Mouse (Mus musculus) hindbrain, embryonic 14.5 days (tissue): ENCODE measurements at regions not wholly inside any gene's neighbourhood (a gene's known extent, or its start where the extent isn't known, plus 50 kb on each side); places are given as distances from the start of the nearest gene placed in this dataset.

ENCODE experiments used
- ATAC-seq: fragments of 200-750 bp; cut with Nextera tagmentation; 2 replicates; pipeline ENCODE4 v1.8.0; 2017; ENCODE audit warnings: moderate number of reproducible peaks, mild to moderate bottlenecking, moderate TSS enrichment, moderate library complexity; ENCODE audit not compliant: low FRiP score
- DNase-seq: peaks from one replicate; pipeline ENCODE4 v3.0.0-alpha.2; 2015; ENCODE audit warnings: low spot score
- H3K27ac ChIP-seq: fragments of 300-500 bp; sonication (generic); 2 replicates; pipeline ENCODE4 v1.5.1; 2014; ENCODE audit warnings: mild to moderate bottlenecking, moderate library complexity
- H3K27me3 ChIP-seq: fragments of 300-500 bp; sonication (generic); 2 replicates; pipeline ENCODE4 v1.6.1; 2014; ENCODE audit warnings: mild to moderate bottlenecking, low read length, mixed read lengths; ENCODE audit not compliant: control insufficient read depth, insufficient read depth
- H3K36me3 ChIP-seq: fragments of 300-500 bp; sonication (generic); replicated peaks from 2 replicates; pipeline ENCODE4 v1.6.1; 2014; ENCODE audit not compliant: control insufficient read depth, insufficient read depth
- H3K4me1 ChIP-seq: fragments of 300-500 bp; sonication (generic); replicated peaks from 2 replicates; pipeline ENCODE4 v1.6.1; 2014; ENCODE audit warnings: antibody characterized with exemption, low read length, mixed read lengths; ENCODE audit not compliant: control insufficient read depth, insufficient read depth
- H3K4me2 ChIP-seq: fragments of 300-500 bp; sonication (generic); replicated peaks from 2 replicates; pipeline ENCODE4 v1.6.1; 2014; ENCODE audit warnings: mild to moderate bottlenecking, moderate library complexity
- H3K4me3 ChIP-seq: fragments of 300-500 bp; sonication (generic); replicated peaks from 2 replicates; pipeline ENCODE4 v1.5.1; 2014; ENCODE audit warnings: mild to moderate bottlenecking, low read length
- H3K9ac ChIP-seq: fragments of 300-500 bp; sonication (generic); 2 replicates; pipeline ENCODE4 v1.6.1; 2014
- H3K9me3 ChIP-seq: fragments of 300-500 bp; sonication (generic); 2 replicates; pipeline ENCODE4 v1.6.1; 2016; ENCODE audit warnings: low read length; ENCODE audit not compliant: control insufficient read depth
- WGBS: fragments of 180-500 bp; shearing (Covaris S2); extraction: QIAGEN DNeasy Blood & Tissue Kit; methylation state at CpG from one replicate; pipeline ENCODE4 v1.1.7; 2014; 5-methylcytosine and 5-hydroxymethylcytosine counted together

DNA sequence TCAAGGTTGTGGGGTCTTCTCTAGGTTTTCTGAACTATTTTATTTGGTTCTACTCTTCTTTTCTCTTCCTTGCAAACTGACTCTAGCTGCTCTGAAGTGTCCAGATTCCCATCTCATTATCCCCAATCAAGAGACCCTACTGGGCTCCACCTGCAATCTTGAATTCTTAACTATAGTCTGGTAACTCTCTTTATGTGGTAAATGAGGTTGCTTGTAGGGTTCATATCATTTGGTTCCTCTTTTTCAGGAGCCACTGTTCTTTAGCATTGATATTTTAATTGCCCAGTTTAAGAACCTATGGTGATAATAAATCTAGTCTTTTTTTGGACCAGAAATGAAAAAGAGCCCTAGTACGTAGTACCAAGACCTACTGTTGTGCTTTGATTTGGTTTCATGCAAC, 90.7 kb downstream of the Plk2 start:
- 93% methylated on average over 1 of the region's 1 CpGs for WGBS
- no peaks in the 10 kb centered on the region for H3K36me3 ChIP-seq
- DNase-seq (no peak), ATAC-seq (no peak)
- H3K4me1 ChIP-seq: no peaks in the 10 kb centered on the region
- no peak overlapping the region for H3K9ac ChIP-seq
- H3K4me2 ChIP-seq: no peak overlapping the region
- H3K27ac ChIP-seq: no peak overlapping the region
- H3K9me3 ChIP-seq: no peaks in the 10 kb centered on the region
- no peaks in the 10 kb centered on the region for H3K27me3 ChIP-seq
- no peak overlapping the region for H3K4me3 ChIP-seq

DNA sequence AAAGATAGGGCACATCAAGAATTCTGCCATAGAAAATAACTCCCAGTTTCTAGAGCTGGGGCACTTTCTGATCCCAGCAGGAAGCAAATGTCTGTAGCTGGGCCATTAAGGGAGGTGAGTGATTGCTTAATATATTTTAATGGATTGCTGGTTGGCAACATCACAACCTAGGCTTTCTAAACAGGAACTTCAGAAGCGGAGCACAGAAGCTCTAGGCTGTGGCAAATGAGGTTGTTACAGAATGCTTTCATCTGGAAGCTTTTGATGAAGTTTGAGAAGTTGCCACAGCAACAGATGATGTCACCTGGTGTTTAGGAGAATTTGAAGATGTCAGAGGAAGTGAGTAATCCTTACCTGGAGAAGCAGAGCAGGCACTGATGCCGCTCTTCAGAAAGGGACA, 95.3 kb downstream of the Plk2 start:
- WGBS: 89% methylated on average over 2 of the region's 2 CpGs
- no peak overlapping the region for H3K27ac ChIP-seq
- no peaks in the 10 kb centered on the region for H3K27me3 ChIP-seq
- no peaks in the 10 kb centered on the region for H3K9me3 ChIP-seq
- no peaks in the 10 kb centered on the region for H3K36me3 ChIP-seq
- H3K9ac ChIP-seq: no peak overlapping the region
- H3K4me1 ChIP-seq: peaks cover 8% of the 10 kb centered on the region
- no peak for DNase-seq
- no peak for ATAC-seq
- H3K4me3 ChIP-seq: no peak overlapping the region
- no peak overlapping the region for H3K4me2 ChIP-seq

GRCm38 (mm10) chr13:110492296-110493001, 97.6 kb downstream of the Plk2 start:
- H3K9ac ChIP-seq: peak overlapping the region; percentile 25; the same call in 1 of the 2 replicates
- no peaks in the 10 kb centered on the region for H3K9me3 ChIP-seq
- peak; percentile 73 for DNase-seq
- no peaks in the 10 kb centered on the region for H3K27me3 ChIP-seq
- peak; percentile 88 for ATAC-seq
- H3K36me3 ChIP-seq: no peaks in the 10 kb centered on the region
- peak overlapping the region; percentile 32 for H3K4me2 ChIP-seq
- peak overlapping the region; percentile 46 for H3K27ac ChIP-seq
- WGBS: 24% methylated on average over 9 of the region's 9 CpGs
- H3K4me3 ChIP-seq: no peak overlapping the region
- peaks cover 8% of the 10 kb centered on the region for H3K4me1 ChIP-seq

DNA sequence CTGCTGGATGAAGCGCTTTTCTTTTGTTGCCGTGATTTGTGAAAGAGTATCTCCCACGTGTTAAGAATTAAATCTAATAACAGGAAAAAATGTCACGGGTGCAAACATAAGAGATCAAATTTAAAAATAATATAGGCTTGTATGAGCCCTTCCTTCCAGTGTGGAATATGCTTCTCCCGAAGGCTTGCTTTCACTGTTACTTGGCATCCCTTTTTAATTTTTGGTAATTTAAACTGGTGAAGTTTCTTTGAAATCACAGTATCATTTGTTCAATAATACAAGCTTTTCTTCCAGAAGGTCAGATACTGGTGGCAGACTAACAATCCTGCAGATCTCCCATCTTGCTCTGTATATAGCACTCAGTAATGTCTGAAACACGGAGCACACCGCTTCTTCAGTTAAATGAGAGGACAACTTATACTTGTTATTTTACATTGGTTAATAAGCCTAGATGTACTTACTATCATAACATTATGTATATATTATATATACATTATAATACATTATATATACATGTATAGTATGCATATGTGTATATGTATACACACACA, 98.2 kb downstream of the Plk2 start:
- 52% methylated on average over 7 of the region's 7 CpGs for WGBS
- Histone ChIP-seq H3K36me3 (no peaks in the 10 kb centered on the region), H3K27me3 (no peaks in the 10 kb centered on the region), H3K4me1 (peaks cover 8% of the 10 kb centered on the region), H3K9ac (peak overlapping the region; percentile 25; the same call in 1 of the 2 replicates), H3K4me2 (peak overlapping the region; percentile 32), H3K9me3 (no peaks in the 10 kb centered on the region), H3K4me3 (no peak overlapping the region), H3K27ac (peak overlapping the region; percentile 46)
- DNase-seq (no peak), ATAC-seq (no peak; the same call in 1 of the 2 replicates)

- H3K9me3 ChIP-seq: no peaks in the 10 kb centered on the region
- H3K4me1 ChIP-seq: peaks cover 8% of the 10 kb centered on the region
- H3K27me3 ChIP-seq: no peaks in the 10 kb centered on the region
- no peaks in the 10 kb centered on the region for H3K36me3 ChIP-seq
- no peak overlapping the region for H3K4me2 ChIP-seq
- no peak for ATAC-seq
- no peak overlapping the region for H3K27ac ChIP-seq
- no peak overlapping the region for H3K9ac ChIP-seq
- no peak overlapping the region for H3K4me3 ChIP-seq
- WGBS: 89% methylated on average over 3 of the region's 3 CpGs
- DNase-seq: no peak
Measured at GRCm38 (mm10) chr13:110497461-110497860, 102.6 kb downstream of the Plk2 start.

GRCm38 (mm10) chr13:110507814-110508362, 113.0 kb downstream of the Plk2 start:
- WGBS: 69% methylated on average over 1 of the region's 1 CpGs
- H3K27ac ChIP-seq: no peak overlapping the region

DNA sequence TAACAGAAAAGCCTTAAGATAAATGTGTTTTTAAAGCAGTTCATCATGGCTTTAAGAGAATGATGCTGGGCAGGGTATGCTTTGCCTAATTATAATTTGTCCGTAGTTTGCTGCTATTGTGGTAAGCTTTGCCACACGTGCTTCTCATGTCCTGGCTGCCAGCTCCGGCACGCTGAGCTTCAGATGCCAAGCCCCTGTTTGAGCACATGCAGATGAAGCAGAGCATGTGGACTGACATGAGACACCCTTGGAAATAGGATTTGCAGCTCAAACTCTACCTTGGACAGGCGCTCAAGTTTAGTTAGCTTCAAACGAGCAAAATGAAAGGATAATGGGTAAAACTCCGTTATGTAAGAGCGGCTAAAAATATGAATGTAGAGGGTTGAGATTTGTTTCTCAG, 123.1 kb downstream of the Plk2 start:
- DNase-seq (no peak), ATAC-seq (no peak)
- no peaks in the 10 kb centered on the region for H3K4me1 ChIP-seq
- no peak overlapping the region for H3K4me3 ChIP-seq
- H3K4me2 ChIP-seq: no peak overlapping the region
- WGBS: 84% methylated on average over 8 of the region's 8 CpGs
- no peaks in the 10 kb centered on the region for H3K9me3 ChIP-seq
- H3K27ac ChIP-seq: no peak overlapping the region
- H3K36me3 ChIP-seq: no peaks in the 10 kb centered on the region
- H3K9ac ChIP-seq: no peak overlapping the region
- H3K27me3 ChIP-seq: no peaks in the 10 kb centered on the region

More at GRCm38 (mm10) chr13:110507814-110508362, 113.0 kb downstream of the Plk2 start:
- Histone ChIP-seq H3K9ac (no peak overlapping the region), H3K27me3 (no peaks in the 10 kb centered on the region), H3K4me3 (no peak overlapping the region), H3K36me3 (no peaks in the 10 kb centered on the region), H3K4me2 (no peak overlapping the region), H3K9me3 (no peaks in the 10 kb centered on the region), H3K4me1 (no peaks in the 10 kb centered on the region)
- ATAC-seq (no peak), DNase-seq (no peak)

DNA sequence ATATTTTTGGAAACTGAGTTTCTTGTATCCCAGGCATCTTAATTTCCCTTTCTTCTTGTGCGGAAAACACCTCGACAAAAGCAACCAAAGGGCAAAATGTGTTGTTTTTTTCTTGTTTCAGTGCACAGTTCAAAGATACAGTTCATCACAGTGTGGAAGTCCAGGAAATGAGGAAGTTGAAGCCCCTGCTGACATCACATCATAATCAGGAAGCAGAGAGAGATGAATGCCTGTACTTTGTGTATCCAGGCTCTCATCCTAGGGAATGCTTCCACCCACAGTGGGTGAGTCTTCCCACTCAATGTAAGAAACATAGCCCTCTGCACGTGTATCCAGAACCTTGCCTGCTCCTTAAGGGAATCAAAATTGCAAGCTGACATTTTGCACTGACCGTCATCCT, 128.1 kb downstream of the Plk2 start:
- Histone ChIP-seq H3K9me3 (no peaks in the 10 kb centered on the region), H3K4me2 (no peak overlapping the region), H3K9ac (no peak overlapping the region), H3K4me1 (no peaks in the 10 kb centered on the region), H3K27me3 (no peaks in the 10 kb centered on the region), H3K36me3 (no peaks in the 10 kb centered on the region), H3K4me3 (no peak overlapping the region), H3K27ac (no peak overlapping the region)
- WGBS: 90% methylated on average over 4 of the region's 4 CpGs
- DNase-seq (no peak), ATAC-seq (no peak)

DNA sequence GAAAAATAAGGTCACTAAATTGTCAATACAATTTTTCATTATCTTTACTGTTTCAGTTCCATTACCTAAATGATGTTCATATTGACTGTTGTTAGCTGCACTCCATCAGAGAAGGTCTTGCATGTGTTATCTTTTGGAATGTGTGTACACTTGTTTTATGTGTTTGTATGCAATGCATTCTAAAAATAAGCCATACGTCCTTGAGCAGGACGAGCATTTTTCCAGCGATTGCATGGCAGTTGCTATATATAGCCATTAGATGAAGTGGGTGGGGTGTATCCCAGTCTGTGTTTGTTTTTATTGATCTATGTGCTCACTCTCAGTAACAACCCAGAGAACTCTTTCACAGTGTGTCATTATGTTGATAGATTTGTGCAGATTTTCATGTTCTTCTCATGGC, 132.8 kb downstream of the Plk2 start:
- no peaks in the 10 kb centered on the region for H3K9me3 ChIP-seq
- H3K4me2 ChIP-seq: no peak overlapping the region
- H3K9ac ChIP-seq: no peak overlapping the region
- H3K27ac ChIP-seq: no peak overlapping the region
- DNase-seq (no peak), ATAC-seq (no peak)
- H3K4me1 ChIP-seq: no peaks in the 10 kb centered on the region
- H3K27me3 ChIP-seq: no peaks in the 10 kb centered on the region
- 79% methylated on average over 3 of the region's 3 CpGs for WGBS
- no peak overlapping the region for H3K4me3 ChIP-seq
- no peaks in the 10 kb centered on the region for H3K36me3 ChIP-seq
